Mouse (Mus musculus): ENCODE results near the gene Otop3.

DNA sequence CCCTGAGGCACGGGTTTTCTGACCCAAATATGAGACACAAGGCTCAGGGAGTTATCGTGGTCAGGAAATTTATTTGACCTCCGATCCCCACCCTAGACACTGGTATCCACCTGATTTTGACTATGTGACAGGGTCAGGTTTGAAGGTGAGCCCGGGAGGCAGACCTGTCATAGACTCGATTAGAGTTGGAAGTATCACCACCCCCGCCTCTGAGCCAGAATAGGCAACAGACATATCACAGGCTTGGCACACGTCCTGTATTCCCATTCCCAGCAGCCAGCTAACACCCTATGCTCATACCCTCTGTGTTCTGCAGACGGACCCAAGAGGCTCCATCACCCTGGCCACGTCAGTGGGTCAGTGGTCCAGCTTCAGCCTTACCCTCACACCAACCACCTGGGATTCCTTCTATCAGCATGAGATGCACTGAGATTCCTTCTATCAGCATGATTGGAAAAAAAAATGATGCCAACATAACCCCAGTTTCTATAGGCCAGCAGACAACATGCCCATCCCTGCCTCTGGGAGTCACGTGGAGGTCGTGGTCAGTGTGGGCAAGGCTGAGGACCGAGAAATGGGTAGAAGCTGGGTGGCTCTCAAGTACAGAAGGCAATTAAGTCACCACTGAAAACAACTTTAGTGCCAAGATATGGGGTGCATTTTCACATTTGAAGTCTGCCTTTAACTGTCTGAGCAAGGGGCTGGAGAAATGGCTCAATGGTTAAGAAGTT lies 40.3 kb downstream of the Otop3 start:
- no peak for TF ChIP-seq CTCF (IDR thresholded peaks at IDR 0.05)
- TF ChIP-seq EP300 (IDR thresholded peaks at IDR 0.05): no peak

Data from lung, postnatal 0 days (tissue).